Mouse (Mus musculus): ENCODE measurements around the gene Hils1. TPM values are rescaled to one million over a fixed set of nuclear protein-coding genes. Genes with fewer than 3 reads are reported as not detected.

Hils1 gene
- polyA plus RNA-seq, 1 experiment from 2014 or later: not detected

DNA sequence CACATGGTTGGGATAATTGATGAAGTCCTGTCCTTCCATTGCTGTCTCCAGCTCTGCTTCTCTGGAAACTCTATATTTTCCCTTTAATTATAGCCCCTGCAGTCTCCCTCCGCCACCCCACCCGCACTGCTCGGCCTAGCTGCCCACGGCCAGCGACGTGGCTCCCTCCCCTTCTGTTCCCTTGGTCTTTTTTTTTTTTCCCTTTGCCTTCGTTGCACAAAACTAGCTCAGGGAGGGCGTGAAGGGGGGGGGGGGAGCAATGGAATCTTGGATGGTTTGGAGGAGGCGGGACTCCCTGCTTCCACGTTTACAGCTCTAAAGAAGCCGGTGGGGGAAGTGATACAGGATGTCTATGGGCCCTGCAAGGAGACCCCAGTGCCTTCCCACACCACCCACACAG lies 32.9 kb upstream of the Hils1 start:
- Histone ChIP-seq H3K4me3 (ENCODE audit: low read length) (no peak overlapping the region), H3K27me3 (ENCODE audit: insufficient read depth, low read length) (peaks cover 25% of the 10 kb centered on the region), H3K36me3 (ENCODE audit: insufficient read depth, low read length) (no peaks in the 10 kb centered on the region), H3K9ac (replicated peaks; ENCODE audit: low read length) (0 out of 2 replicates have a peak overlapping the region, but pooled peaks have one; percentile 13), H3K4me2 (replicated peaks; ENCODE audit: low read depth, low read length) (peak overlapping the region; percentile 20; the same call in 1 of the 2 replicates), H3K27ac (ENCODE audit: low read length) (peak overlapping the region; percentile 91), H3K4me1 (ENCODE audit: insufficient read depth, low read length) (peaks cover 53% of the 10 kb centered on the region), H3K9me3 (ENCODE audit: low read length) (no peaks in the 10 kb centered on the region)
- WGBS: 13% methylated on average over 11 of the region's 11 CpGs
- ATAC-seq (ENCODE audit: low FRiP score, low TSS enrichment): no peak

DNA sequence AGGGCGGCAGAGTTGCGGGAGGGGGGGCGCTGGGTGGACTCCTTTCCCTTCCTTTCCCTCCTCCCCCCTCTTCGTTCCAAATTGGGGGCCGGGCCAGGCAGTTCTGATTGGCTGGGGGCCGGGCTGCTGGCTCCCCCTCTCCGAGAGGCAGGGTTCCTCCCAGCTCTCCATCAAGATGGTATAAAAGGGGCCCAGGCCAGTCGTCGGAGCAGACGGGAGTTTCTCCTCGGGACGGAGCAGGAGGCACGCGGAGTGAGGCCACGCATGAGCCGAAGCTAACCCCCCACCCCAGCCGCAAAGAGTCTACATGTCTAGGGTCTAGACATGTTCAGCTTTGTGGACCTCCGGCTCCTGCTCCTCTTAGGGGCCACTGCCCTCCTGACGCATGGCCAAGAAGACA lies 31.3 kb upstream of the Hils1 start, which contains the start of gene Col1a1:
TSS of gene Col1a1 (plus strand) at position 180 of the 400 bp plus-strand sequence.
- H3K27me3 ChIP-seq (ENCODE audit: insufficient read depth, low read length): peaks cover 25% of the 10 kb centered on the region
- peak within 1 kb of the TSS; percentile 61 for H3K4me3 ChIP-seq (ENCODE audit: low read length)
- peaks cover 9% of the 10 kb centered on the region; the same call in 1 of the 2 replicates for H3K36me3 ChIP-seq (ENCODE audit: insufficient read depth, low read length)
- no peaks in the 10 kb centered on the region for H3K9me3 ChIP-seq (ENCODE audit: low read length)
- WGBS: 12% methylated on average over 19 of the region's 19 CpGs
- peaks cover 41% of the 10 kb centered on the region for H3K4me1 ChIP-seq (ENCODE audit: insufficient read depth, low read length)
- H3K27ac ChIP-seq (ENCODE audit: low read length): peak within 1 kb of the TSS; percentile 91
- ATAC-seq (ENCODE audit: low FRiP score, low TSS enrichment): peak; percentile 37
- H3K9ac ChIP-seq (replicated peaks; ENCODE audit: low read length): peak within 1 kb of the TSS; percentile 78
- H3K4me2 ChIP-seq (replicated peaks; ENCODE audit: low read depth, low read length): peak within 1 kb of the TSS; percentile 84

DNA sequence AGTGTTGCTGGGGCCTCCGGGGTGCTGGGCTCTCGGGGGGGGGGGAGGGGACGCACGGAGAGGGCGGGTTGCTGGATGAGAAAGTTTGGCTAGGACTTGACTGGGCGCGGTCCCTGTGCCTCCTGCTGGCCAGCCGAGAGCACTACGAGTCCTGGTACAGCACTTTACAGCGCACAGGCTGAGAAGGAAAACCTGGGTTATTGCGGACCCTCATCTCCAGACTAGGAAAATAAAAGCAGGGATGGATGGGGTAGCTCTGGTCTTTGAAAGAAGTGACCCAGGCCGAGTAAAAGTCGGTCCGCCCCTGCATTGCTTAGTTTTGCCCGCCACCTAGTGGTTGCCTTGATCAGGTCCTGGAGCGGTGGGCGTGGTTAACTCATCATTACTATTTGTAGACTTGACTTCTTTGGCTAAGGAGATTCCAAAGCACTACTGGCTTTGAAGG lies 30.5 kb upstream of the Hils1 start:
- Histone ChIP-seq H3K4me2 (replicated peaks; ENCODE audit: low read depth, low read length) (peak overlapping the region; percentile 84), H3K4me1 (ENCODE audit: insufficient read depth, low read length) (peaks cover 41% of the 10 kb centered on the region), H3K4me3 (ENCODE audit: low read length) (peak overlapping the region; percentile 61), H3K27ac (ENCODE audit: low read length) (peak overlapping the region; percentile 91), H3K36me3 (ENCODE audit: insufficient read depth, low read length) (peaks cover 9% of the 10 kb centered on the region; the same call in 1 of the 2 replicates), H3K27me3 (ENCODE audit: insufficient read depth, low read length) (peaks cover 25% of the 10 kb centered on the region), H3K9ac (replicated peaks; ENCODE audit: low read length) (peak overlapping the region; percentile 78), H3K9me3 (ENCODE audit: low read length) (no peaks in the 10 kb centered on the region)
- ATAC-seq (ENCODE audit: low FRiP score, low TSS enrichment): peak; percentile 71
- under 1% methylated on average over 14 of the region's 17 CpGs for WGBS

DNA sequence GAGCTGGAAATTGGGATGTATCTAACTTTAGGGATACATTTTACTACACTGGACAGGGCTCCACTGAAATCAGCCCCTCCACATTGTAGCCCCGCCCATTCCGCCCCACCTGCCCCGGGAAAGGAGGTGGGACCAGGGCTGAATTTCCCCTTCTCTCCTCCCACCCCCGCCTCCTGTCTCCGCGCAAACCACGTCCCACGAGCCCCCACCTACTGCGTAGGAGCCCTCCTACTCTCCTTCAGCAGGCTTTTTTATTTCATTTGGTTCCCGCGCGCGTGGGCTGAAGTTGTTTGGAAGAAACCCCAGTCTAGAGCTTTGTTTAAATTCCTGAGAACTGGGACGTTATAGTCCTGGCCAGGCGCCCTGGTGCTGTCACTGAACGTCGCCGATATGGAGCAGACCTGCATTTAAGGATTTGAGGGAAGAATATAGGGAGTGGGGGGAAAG lies 30.0 kb upstream of the Hils1 start:
- 1% methylated on average over 18 of the region's 18 CpGs for WGBS
- H3K36me3 ChIP-seq (ENCODE audit: insufficient read depth, low read length): peaks cover 11% of the 10 kb centered on the region; the same call in 1 of the 2 replicates
- peak overlapping the region; percentile 67 for H3K27ac ChIP-seq (ENCODE audit: low read length)
- peak overlapping the region; percentile 67 for H3K9ac ChIP-seq (replicated peaks; ENCODE audit: low read length)
- H3K27me3 ChIP-seq (ENCODE audit: insufficient read depth, low read length): peaks cover 25% of the 10 kb centered on the region
- peak; percentile 44 for ATAC-seq (ENCODE audit: low FRiP score, low TSS enrichment)
- peaks cover 41% of the 10 kb centered on the region for H3K4me1 ChIP-seq (ENCODE audit: insufficient read depth, low read length)
- H3K9me3 ChIP-seq (ENCODE audit: low read length): no peaks in the 10 kb centered on the region
- peak overlapping the region; percentile 84 for H3K4me2 ChIP-seq (replicated peaks; ENCODE audit: low read depth, low read length)
- H3K4me3 ChIP-seq (ENCODE audit: low read length): peak overlapping the region; percentile 61

DNA sequence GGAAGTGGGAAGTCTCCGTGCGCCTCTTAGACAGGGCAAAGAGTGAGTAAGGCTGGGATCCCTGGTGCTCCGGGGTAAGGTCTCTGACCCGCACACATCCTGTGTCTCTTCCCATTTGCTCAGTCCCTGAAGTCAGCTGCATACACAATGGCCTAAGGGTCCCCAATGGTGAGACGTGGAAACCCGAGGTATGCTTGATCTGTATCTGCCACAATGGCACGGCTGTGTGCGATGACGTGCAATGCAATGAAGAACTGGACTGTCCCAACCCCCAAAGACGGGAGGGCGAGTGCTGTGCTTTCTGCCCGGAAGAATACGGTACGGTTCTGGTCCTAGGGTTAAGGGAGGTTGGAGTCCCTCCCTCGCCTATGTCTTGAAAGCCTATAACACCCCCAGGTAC lies 29.6 kb upstream of the Hils1 start:
- peak overlapping the region; percentile 67 for H3K9ac ChIP-seq (replicated peaks; ENCODE audit: low read length)
- H3K4me2 ChIP-seq (replicated peaks; ENCODE audit: low read depth, low read length): peak overlapping the region; percentile 84
- H3K27me3 ChIP-seq (ENCODE audit: insufficient read depth, low read length): peaks cover 25% of the 10 kb centered on the region
- H3K36me3 ChIP-seq (ENCODE audit: insufficient read depth, low read length): peaks cover 13% of the 10 kb centered on the region; the same call in 1 of the 2 replicates
- peak; percentile 3; the same call in 1 of the 2 replicates for ATAC-seq (ENCODE audit: low FRiP score, low TSS enrichment)
- peaks cover 39% of the 10 kb centered on the region for H3K4me1 ChIP-seq (ENCODE audit: insufficient read depth, low read length)
- no peaks in the 10 kb centered on the region for H3K9me3 ChIP-seq (ENCODE audit: low read length)
- 2% methylated on average over 15 of the region's 15 CpGs for WGBS
- H3K4me3 ChIP-seq (ENCODE audit: low read length): peak overlapping the region; percentile 61
- peak overlapping the region; percentile 67 for H3K27ac ChIP-seq (ENCODE audit: low read length)

DNA sequence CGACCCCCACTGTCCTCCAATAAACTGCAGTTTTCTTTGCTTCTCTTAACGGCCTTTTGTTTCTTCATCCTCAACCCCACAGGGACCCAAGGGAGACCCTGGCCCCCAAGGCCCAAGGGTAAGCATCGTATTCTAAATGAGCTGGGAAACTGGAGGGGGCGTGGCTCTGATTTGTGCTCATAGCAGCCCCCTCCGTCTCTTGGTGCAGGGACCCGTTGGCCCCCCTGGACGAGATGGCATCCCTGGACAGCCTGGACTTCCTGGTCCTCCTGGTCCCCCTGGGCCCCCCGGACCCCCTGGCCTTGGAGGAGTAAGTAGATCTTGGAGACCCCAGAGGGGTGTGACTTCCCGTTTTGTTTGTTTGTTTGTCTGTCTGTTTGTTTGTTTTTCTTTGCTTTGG lies 29.1 kb upstream of the Hils1 start:
- ATAC-seq (ENCODE audit: low FRiP score, low TSS enrichment): no peak
- H3K4me3 ChIP-seq (ENCODE audit: low read length): peak overlapping the region; percentile 61
- peaks cover 13% of the 10 kb centered on the region; the same call in 1 of the 2 replicates for H3K36me3 ChIP-seq (ENCODE audit: insufficient read depth, low read length)
- no peaks in the 10 kb centered on the region for H3K9me3 ChIP-seq (ENCODE audit: low read length)
- peak overlapping the region; percentile 67 for H3K9ac ChIP-seq (replicated peaks; ENCODE audit: low read length)
- H3K4me1 ChIP-seq (ENCODE audit: insufficient read depth, low read length): peaks cover 33% of the 10 kb centered on the region
- 16% methylated on average over 9 of the region's 9 CpGs for WGBS
- H3K27me3 ChIP-seq (ENCODE audit: insufficient read depth, low read length): peaks cover 25% of the 10 kb centered on the region
- H3K27ac ChIP-seq (ENCODE audit: low read length): no peak overlapping the region
- H3K4me2 ChIP-seq (replicated peaks; ENCODE audit: low read depth, low read length): peak overlapping the region; percentile 84

DNA sequence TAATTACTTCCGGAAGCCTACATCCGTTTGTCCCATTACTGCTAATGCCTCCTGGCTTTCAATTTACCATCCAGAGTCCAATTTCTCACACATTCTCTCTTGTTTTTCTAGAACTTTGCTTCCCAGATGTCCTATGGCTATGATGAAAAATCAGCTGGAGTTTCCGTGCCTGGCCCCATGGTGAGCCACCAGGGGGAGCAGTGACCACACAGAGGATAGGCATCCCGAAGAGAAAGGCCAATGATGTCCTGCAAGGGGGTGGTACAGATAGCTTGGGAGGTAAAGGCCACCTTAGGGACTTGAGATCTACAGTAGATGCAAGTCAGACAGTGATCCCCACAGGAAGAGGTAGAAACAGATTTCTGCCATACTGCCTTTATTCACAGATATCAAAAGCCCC lies 28.1 kb upstream of the Hils1 start:
- 15% methylated on average over 4 of the region's 4 CpGs for WGBS
- Histone ChIP-seq H3K27ac (ENCODE audit: low read length) (peak overlapping the region; percentile 47; the same call in 1 of the 2 replicates), H3K4me3 (ENCODE audit: low read length) (peak overlapping the region; percentile 61; the same call in 1 of the 2 replicates), H3K36me3 (ENCODE audit: insufficient read depth, low read length) (peaks cover 13% of the 10 kb centered on the region; the same call in 1 of the 2 replicates), H3K27me3 (ENCODE audit: insufficient read depth, low read length) (peaks cover 20% of the 10 kb centered on the region), H3K4me1 (ENCODE audit: insufficient read depth, low read length) (peaks cover 26% of the 10 kb centered on the region), H3K9ac (replicated peaks; ENCODE audit: low read length) (no peak overlapping the region), H3K4me2 (replicated peaks; ENCODE audit: low read depth, low read length) (peak overlapping the region; percentile 84), H3K9me3 (ENCODE audit: low read length) (no peaks in the 10 kb centered on the region)
- ATAC-seq (ENCODE audit: low FRiP score, low TSS enrichment): no peak

DNA sequence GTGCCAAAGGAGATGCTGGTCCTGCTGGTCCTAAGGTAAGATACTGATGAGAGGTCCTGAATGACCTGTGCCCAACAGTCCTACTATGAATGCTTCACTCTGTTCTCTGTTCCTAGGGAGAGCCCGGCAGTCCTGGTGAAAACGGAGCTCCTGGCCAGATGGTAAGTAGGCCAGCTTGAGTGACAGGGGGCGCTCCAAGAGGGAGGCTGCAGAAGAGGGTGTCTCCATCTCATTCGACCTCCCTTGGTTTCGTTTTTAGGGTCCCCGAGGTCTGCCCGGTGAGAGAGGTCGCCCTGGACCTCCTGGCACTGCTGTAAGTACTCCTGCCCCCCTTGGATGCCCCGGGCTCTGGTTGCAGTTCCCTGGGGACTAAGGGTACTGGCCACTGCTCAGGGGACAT lies 26.3 kb upstream of the Hils1 start:
- no peaks in the 10 kb centered on the region for H3K9me3 ChIP-seq (ENCODE audit: low read length)
- peak overlapping the region; percentile 23; the same call in 1 of the 2 replicates for H3K9ac ChIP-seq (replicated peaks; ENCODE audit: low read length)
- H3K4me1 ChIP-seq (ENCODE audit: insufficient read depth, low read length): peaks cover 15% of the 10 kb centered on the region; the same call in 1 of the 2 replicates
- peaks cover 11% of the 10 kb centered on the region for H3K27me3 ChIP-seq (ENCODE audit: insufficient read depth, low read length)
- no peak overlapping the region; the same call in 1 of the 2 replicates for H3K4me2 ChIP-seq (replicated peaks; ENCODE audit: low read depth, low read length)
- WGBS: 42% methylated on average over 9 of the region's 9 CpGs
- H3K4me3 ChIP-seq (ENCODE audit: low read length): no peak overlapping the region
- no peak for ATAC-seq (ENCODE audit: low FRiP score, low TSS enrichment)
- peaks cover 18% of the 10 kb centered on the region; the same call in 1 of the 2 replicates for H3K36me3 ChIP-seq (ENCODE audit: insufficient read depth, low read length)
- peak overlapping the region; percentile 47; the same call in 1 of the 2 replicates for H3K27ac ChIP-seq (ENCODE audit: low read length)

DNA sequence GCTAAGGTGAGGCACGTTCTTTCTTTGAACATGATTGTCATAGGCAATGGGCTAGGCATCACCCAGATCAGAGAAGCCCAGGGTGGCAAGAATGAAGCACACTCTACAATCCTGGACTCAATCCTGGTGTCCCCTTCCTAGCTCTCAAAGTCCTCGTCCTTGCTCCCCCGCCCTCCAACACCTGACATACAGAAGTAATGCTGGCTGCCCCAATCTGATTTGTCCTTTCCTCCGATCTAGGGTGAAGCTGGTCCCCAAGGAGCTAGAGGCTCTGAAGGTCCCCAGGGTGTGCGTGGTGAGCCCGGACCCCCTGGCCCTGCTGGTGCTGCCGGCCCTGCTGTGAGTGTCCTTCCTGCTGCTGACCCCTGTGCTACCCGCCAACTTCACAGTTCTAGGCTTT lies 25.6 kb upstream of the Hils1 start:
- Histone ChIP-seq H3K9me3 (ENCODE audit: low read length) (no peaks in the 10 kb centered on the region), H3K9ac (replicated peaks; ENCODE audit: low read length) (no peak overlapping the region), H3K4me2 (replicated peaks; ENCODE audit: low read depth, low read length) (no peak overlapping the region; the same call in 1 of the 2 replicates), H3K4me3 (ENCODE audit: low read length) (no peak overlapping the region), H3K27me3 (ENCODE audit: insufficient read depth, low read length) (peaks cover 6% of the 10 kb centered on the region; the same call in 1 of the 2 replicates), H3K36me3 (ENCODE audit: insufficient read depth, low read length) (peaks cover 18% of the 10 kb centered on the region; the same call in 1 of the 2 replicates), H3K4me1 (ENCODE audit: insufficient read depth, low read length) (peaks cover 11% of the 10 kb centered on the region; the same call in 1 of the 2 replicates), H3K27ac (ENCODE audit: low read length) (no peak overlapping the region)
- WGBS: 73% methylated on average over 8 of the region's 8 CpGs
- no peak for ATAC-seq (ENCODE audit: low FRiP score, low TSS enrichment)
